Mouse (Mus musculus): Measurements from ENCODE around the gene Txn2. TPM values are rescaled to one million over a fixed set of nuclear protein-coding genes. Genes with fewer than 3 reads are reported as not detected.

Gene Txn2
- total and polyA plus RNA-seq, 3 experiments: 260 to 403 (median 299) TPM

GRCm38 (mm10) chr15:77955440-77956403 is 26.9 kb upstream of the Txn2 start:
- Histone ChIP-seq H3K27me3 (ENCODE audit: control insufficient read depth, insufficient read depth, low read length) (peaks cover 6% of the 10 kb centered on the region), H3K36me3 (ENCODE audit: control insufficient read depth, insufficient read depth, low read length) (no peaks in the 10 kb centered on the region), H3K9ac (ENCODE audit: low read depth, low read length) (no peak overlapping the region), H3K4me1 (ENCODE audit: control insufficient read depth, insufficient read depth, low read length) (no peaks in the 10 kb centered on the region), H3K79me2 (replicated peaks; ENCODE audit: control insufficient read depth, insufficient read depth, low read length) (no peaks in the 10 kb centered on the region), H3K27ac (no peak overlapping the region), H3K4me3 (peak overlapping the region; percentile 44; the same call in 1 of the 2 replicates)
- TF ChIP-seq POLR2A (IDR thresholded peaks at IDR 0.05; ENCODE audit: insufficient read depth, low read depth, low read length) (no peak), CTCF (IDR thresholded peaks at IDR 0.05) (no peak), EP300 (IDR thresholded peaks at IDR 0.05; ENCODE audit: insufficient read depth, low read depth, low read length) (no peak)
- WGBS: 13% methylated on average over 52 of the region's 52 CpGs
- DNase-seq: peak in 1 of 2 experiments; percentile 7
- intact Hi-C loops (cut with DNase I): loop anchor here (2.0 kb wide), 1 partner anchor 21 kb away; no protein-coding TSS in a partner anchor

- TF ChIP-seq EP300 (IDR thresholded peaks at IDR 0.05; ENCODE audit: insufficient read depth, low read depth, low read length): no peak
- no peak for TF ChIP-seq POLR2A (IDR thresholded peaks at IDR 0.05; ENCODE audit: insufficient read depth, low read depth, low read length)
- no peak for TF ChIP-seq CTCF (IDR thresholded peaks at IDR 0.05)
- H3K27ac ChIP-seq: no peak overlapping the region
- no peaks in the 10 kb centered on the region for H3K4me1 ChIP-seq (ENCODE audit: control insufficient read depth, insufficient read depth, low read length)
- no peak for DNase-seq
- 81% methylated on average over 2 of the region's 2 CpGs for WGBS
- H3K36me3 ChIP-seq (ENCODE audit: control insufficient read depth, insufficient read depth, low read length): no peaks in the 10 kb centered on the region
- peaks cover 6% of the 10 kb centered on the region for H3K27me3 ChIP-seq (ENCODE audit: control insufficient read depth, insufficient read depth, low read length)
- no peak overlapping the region for H3K9ac ChIP-seq (ENCODE audit: low read depth, low read length)
- intact Hi-C loops (cut with DNase I): no loop called here
- no peak overlapping the region for H3K4me3 ChIP-seq
- no peaks in the 10 kb centered on the region for H3K79me2 ChIP-seq (replicated peaks; ENCODE audit: control insufficient read depth, insufficient read depth, low read length)
Measured at GRCm38 (mm10) chr15:77954362-77954761, 25.6 kb upstream of the Txn2 start.

GRCm38 (mm10) chr15:77952921-77953320 is 24.1 kb upstream of the Txn2 start:
- Histone ChIP-seq H3K27me3 (ENCODE audit: control insufficient read depth, insufficient read depth, low read length) (peaks cover 6% of the 10 kb centered on the region), H3K4me3 (no peak overlapping the region), H3K4me1 (ENCODE audit: control insufficient read depth, insufficient read depth, low read length) (no peaks in the 10 kb centered on the region), H3K9ac (ENCODE audit: low read depth, low read length) (no peak overlapping the region), H3K36me3 (ENCODE audit: control insufficient read depth, insufficient read depth, low read length) (no peaks in the 10 kb centered on the region), H3K27ac (no peak overlapping the region), H3K79me2 (replicated peaks; ENCODE audit: control insufficient read depth, insufficient read depth, low read length) (no peaks in the 10 kb centered on the region)
- intact Hi-C loops (cut with DNase I): no loop called here
- no peak for TF ChIP-seq EP300 (IDR thresholded peaks at IDR 0.05; ENCODE audit: insufficient read depth, low read depth, low read length)
- no peak for TF ChIP-seq POLR2A (IDR thresholded peaks at IDR 0.05; ENCODE audit: insufficient read depth, low read depth, low read length)
- no peak for TF ChIP-seq CTCF (IDR thresholded peaks at IDR 0.05)
- no peak for DNase-seq
- WGBS: 82% methylated on average over 3 of the region's 3 CpGs

- 82% methylated on average over 7 of the region's 7 CpGs for WGBS
- no peaks in the 10 kb centered on the region for H3K27me3 ChIP-seq (ENCODE audit: control insufficient read depth, insufficient read depth, low read length)
- TF ChIP-seq POLR2A (IDR thresholded peaks at IDR 0.05; ENCODE audit: insufficient read depth, low read depth, low read length): no peak
- DNase-seq: no peak
- no peak overlapping the region for H3K4me3 ChIP-seq
- no peaks in the 10 kb centered on the region for H3K36me3 ChIP-seq (ENCODE audit: control insufficient read depth, insufficient read depth, low read length)
- intact Hi-C loops (cut with DNase I): no loop called here
- no peaks in the 10 kb centered on the region for H3K4me1 ChIP-seq (ENCODE audit: control insufficient read depth, insufficient read depth, low read length)
- H3K9ac ChIP-seq (ENCODE audit: low read depth, low read length): no peak overlapping the region
- no peaks in the 10 kb centered on the region for H3K79me2 ChIP-seq (replicated peaks; ENCODE audit: control insufficient read depth, insufficient read depth, low read length)
- H3K27ac ChIP-seq: no peak overlapping the region
Measured at GRCm38 (mm10) chr15:77949061-77949460, 20.3 kb upstream of the Txn2 start.

- no peaks in the 10 kb centered on the region for H3K4me1 ChIP-seq (ENCODE audit: control insufficient read depth, insufficient read depth, low read length)
- no peak overlapping the region for H3K27ac ChIP-seq
- TF ChIP-seq POLR2A (IDR thresholded peaks at IDR 0.05; ENCODE audit: insufficient read depth, low read depth, low read length): no peak
- TF ChIP-seq EP300 (IDR thresholded peaks at IDR 0.05; ENCODE audit: insufficient read depth, low read depth, low read length): no peak
- TF ChIP-seq CTCF (IDR thresholded peaks at IDR 0.05): no peak
- H3K79me2 ChIP-seq (replicated peaks; ENCODE audit: control insufficient read depth, insufficient read depth, low read length): no peaks in the 10 kb centered on the region
- 73% methylated on average over 4 of the region's 4 CpGs for WGBS
- DNase-seq: peak; percentile 52 to 73
- H3K9ac ChIP-seq (ENCODE audit: low read depth, low read length): no peak overlapping the region
- intact Hi-C loops (cut with DNase I): no loop called here
- no peaks in the 10 kb centered on the region for H3K36me3 ChIP-seq (ENCODE audit: control insufficient read depth, insufficient read depth, low read length)
- H3K27me3 ChIP-seq (ENCODE audit: control insufficient read depth, insufficient read depth, low read length): no peaks in the 10 kb centered on the region
- no peak overlapping the region for H3K4me3 ChIP-seq
Measured at GRCm38 (mm10) chr15:77945711-77946110, 16.9 kb upstream of the Txn2 start.

- Histone ChIP-seq H3K4me3 (no peak overlapping the region), H3K27me3 (ENCODE audit: control insufficient read depth, insufficient read depth, low read length) (no peaks in the 10 kb centered on the region), H3K36me3 (ENCODE audit: control insufficient read depth, insufficient read depth, low read length) (no peaks in the 10 kb centered on the region), H3K79me2 (replicated peaks; ENCODE audit: control insufficient read depth, insufficient read depth, low read length) (no peaks in the 10 kb centered on the region), H3K4me1 (ENCODE audit: control insufficient read depth, insufficient read depth, low read length) (no peaks in the 10 kb centered on the region), H3K27ac (no peak overlapping the region), H3K9ac (ENCODE audit: low read depth, low read length) (no peak overlapping the region)
- WGBS: 67% methylated on average over 3 of the region's 3 CpGs
- TF ChIP-seq POLR2A (IDR thresholded peaks at IDR 0.05; ENCODE audit: insufficient read depth, low read depth, low read length): no peak
- TF ChIP-seq CTCF (IDR thresholded peaks at IDR 0.05): no peak
- no peak for TF ChIP-seq EP300 (IDR thresholded peaks at IDR 0.05; ENCODE audit: insufficient read depth, low read depth, low read length)
- intact Hi-C loops (cut with DNase I): no loop called here
- DNase-seq: no peak
Measured at GRCm38 (mm10) chr15:77941563-77941962, 12.8 kb upstream of the Txn2 start.

Data from heart, adult 2 months (tissue).